Mouse (Mus musculus): ENCODE data around the gene Ankle2. TPM values are rescaled to one million over a fixed set of nuclear protein-coding genes. Genes with fewer than 3 reads are reported as not detected.
A peak's percentile ranks its signal among the peaks of the same experiment; 100 is the strongest.

Gene Ankle2
- polyA plus RNA-seq, 1 experiment from 2014 or later, result 46.1 TPM

DNA sequence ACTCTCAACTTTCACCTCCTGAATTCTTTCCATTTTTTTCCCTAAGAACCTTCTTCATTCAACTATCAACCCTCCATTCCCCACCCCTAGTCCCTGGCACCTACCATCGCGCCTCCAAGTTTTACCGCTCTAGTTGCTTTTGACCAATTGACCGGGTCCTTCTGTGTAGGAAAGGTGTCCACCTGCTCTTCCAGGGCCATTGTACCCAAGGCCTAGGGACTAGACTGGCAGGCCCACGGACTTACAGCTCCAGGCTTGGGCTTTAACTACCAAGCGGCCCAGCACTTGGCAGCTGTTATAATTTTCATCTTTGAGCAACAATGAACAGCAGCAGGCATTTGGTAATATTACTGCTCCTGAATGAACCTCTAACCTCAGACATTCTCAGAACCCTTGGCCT, 39.4 kb downstream of the Ankle2 start:
- ATAC-seq (replicated peaks; ENCODE audit: insufficient number of reproducible peaks, low FRiP score, low TSS enrichment, low read depth) (no peak), DNase-seq (ENCODE audit: low spot score) (no peak)
- no peak overlapping the region for H3K4me3 ChIP-seq (ENCODE audit: low read depth, low read length)
- no peak overlapping the region for H3K4me2 ChIP-seq (ENCODE audit: low read depth, low read length)
- H3K4me1 ChIP-seq (ENCODE audit: control insufficient read depth, insufficient read depth, low read length), result no peaks in the 10 kb centered on the region
- H3K9me3 ChIP-seq (replicated peaks; ENCODE audit: control insufficient read depth, low read length), result no peaks in the 10 kb centered on the region
- WGBS, result 92% methylated on average over 6 of the region's 6 CpGs
- H3K27me3 ChIP-seq (ENCODE audit: control insufficient read depth, insufficient read depth, low read length), result no peaks in the 10 kb centered on the region
- no peak overlapping the region for H3K9ac ChIP-seq (replicated peaks; ENCODE audit: low read length)
- no peak overlapping the region for H3K27ac ChIP-seq (replicated peaks; ENCODE audit: low read depth, low read length)
- H3K36me3 ChIP-seq (replicated peaks; ENCODE audit: control insufficient read depth, insufficient read depth, low read depth, low read length), result peaks cover 3% of the 10 kb centered on the region

DNA sequence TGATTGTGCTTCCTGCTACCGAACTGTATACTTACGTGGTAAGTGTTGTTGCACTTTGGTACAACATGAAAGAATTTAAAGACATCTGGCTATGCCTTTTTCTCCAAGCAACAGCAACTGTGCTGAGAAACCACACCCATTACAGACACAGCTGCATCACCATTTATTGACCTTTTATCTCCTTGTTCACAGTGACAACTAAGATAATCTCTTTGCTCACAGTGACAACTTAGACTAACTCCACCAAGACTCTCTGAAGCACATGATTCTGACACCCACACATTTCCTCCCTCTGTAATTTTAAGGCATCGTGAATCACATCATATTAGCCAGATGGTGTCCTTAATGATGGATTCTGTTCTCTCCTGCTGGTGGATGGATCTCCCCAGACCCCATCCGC, 43.3 kb downstream of the Ankle2 start:
- no peaks in the 10 kb centered on the region for H3K9me3 ChIP-seq (replicated peaks; ENCODE audit: control insufficient read depth, low read length)
- H3K27ac ChIP-seq (replicated peaks; ENCODE audit: low read depth, low read length), result no peak overlapping the region
- no peak for ATAC-seq (replicated peaks; ENCODE audit: insufficient number of reproducible peaks, low FRiP score, low TSS enrichment, low read depth)
- WGBS, result 82% methylated on average over 4 of the region's 4 CpGs
- no peak overlapping the region for H3K4me2 ChIP-seq (ENCODE audit: low read depth, low read length)
- no peak overlapping the region for H3K4me3 ChIP-seq (ENCODE audit: low read depth, low read length)
- H3K36me3 ChIP-seq (replicated peaks; ENCODE audit: control insufficient read depth, insufficient read depth, low read depth, low read length), result no peaks in the 10 kb centered on the region
- H3K9ac ChIP-seq (replicated peaks; ENCODE audit: low read length), result no peak overlapping the region
- no peaks in the 10 kb centered on the region for H3K27me3 ChIP-seq (ENCODE audit: control insufficient read depth, insufficient read depth, low read length)
- H3K4me1 ChIP-seq (ENCODE audit: control insufficient read depth, insufficient read depth, low read length), result no peaks in the 10 kb centered on the region
- no peak for DNase-seq (ENCODE audit: low spot score)

DNA sequence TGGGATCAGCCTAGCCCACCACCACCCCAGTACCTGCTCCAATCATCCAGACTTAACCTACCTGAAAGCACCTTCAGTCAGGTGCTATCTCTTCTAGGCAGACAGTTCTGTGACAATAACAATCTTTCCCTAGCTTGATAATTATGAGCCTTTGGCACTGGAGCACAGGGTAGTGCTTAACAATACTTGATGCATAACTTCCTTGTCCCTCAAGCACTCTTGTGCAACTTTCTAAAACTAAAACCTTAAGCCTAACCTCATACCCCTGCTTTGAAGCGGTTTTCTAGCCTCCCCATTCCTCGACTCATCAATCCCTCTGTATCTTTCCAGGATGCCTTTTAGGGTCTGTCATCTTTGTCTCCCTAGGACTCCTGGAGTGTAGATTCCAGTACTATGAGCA, 44.0 kb downstream of the Ankle2 start:
- Histone ChIP-seq H3K9ac (replicated peaks; ENCODE audit: low read length) (no peak overlapping the region), H3K4me3 (ENCODE audit: low read depth, low read length) (no peak overlapping the region), H3K36me3 (replicated peaks; ENCODE audit: control insufficient read depth, insufficient read depth, low read depth, low read length) (no peaks in the 10 kb centered on the region), H3K4me1 (ENCODE audit: control insufficient read depth, insufficient read depth, low read length) (no peaks in the 10 kb centered on the region), H3K27ac (replicated peaks; ENCODE audit: low read depth, low read length) (no peak overlapping the region), H3K4me2 (ENCODE audit: low read depth, low read length) (no peak overlapping the region), H3K27me3 (ENCODE audit: control insufficient read depth, insufficient read depth, low read length) (no peaks in the 10 kb centered on the region), H3K9me3 (replicated peaks; ENCODE audit: control insufficient read depth, low read length) (no peaks in the 10 kb centered on the region)
- DNase-seq (ENCODE audit: low spot score), result no peak
- WGBS, result 58% methylated on average over 2 of the region's 2 CpGs
- no peak for ATAC-seq (replicated peaks; ENCODE audit: insufficient number of reproducible peaks, low FRiP score, low TSS enrichment, low read depth)

DNA sequence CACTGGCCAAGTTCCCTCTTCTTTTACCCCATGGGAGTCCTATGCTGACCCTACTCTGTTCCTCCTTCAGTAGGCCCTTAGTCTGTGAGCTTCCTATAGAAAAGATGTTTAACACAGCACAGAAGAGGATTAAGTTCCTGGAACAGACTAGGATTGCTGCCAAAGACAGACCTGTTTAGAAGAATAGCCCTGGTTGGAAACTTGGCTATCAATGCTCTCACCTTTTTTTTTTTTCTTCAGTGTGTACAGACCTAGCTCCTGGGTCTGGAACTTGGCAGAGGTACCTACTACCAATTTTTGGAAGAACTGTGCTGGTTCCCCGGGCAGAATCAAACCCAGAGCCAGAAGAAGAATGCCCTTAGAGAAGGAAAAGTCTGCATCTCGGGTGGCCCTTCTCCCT, 45.6 kb downstream of the Ankle2 start:
- no peak overlapping the region for H3K4me2 ChIP-seq (ENCODE audit: low read depth, low read length)

DNA sequence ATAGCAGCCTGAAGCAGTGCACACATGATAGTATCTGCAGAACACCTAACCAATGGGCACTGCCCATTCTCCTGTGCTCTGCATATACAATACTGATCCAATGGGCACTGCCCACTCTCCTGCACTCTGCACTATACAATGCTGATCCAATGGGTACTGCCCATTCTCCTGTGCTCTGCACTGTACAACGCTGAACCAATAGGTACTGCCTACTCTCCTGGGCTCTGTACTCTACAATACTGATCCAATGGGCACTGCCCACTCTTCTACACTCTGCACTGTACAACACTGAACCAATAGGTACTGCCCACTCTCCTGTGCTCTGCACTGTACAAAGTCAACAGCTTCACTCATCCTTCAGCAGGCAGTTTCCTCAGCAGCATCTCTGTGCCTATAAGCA, 46.1 kb downstream of the Ankle2 start:
- 100% methylated on average over 1 of the region's 1 CpGs for WGBS
- Histone ChIP-seq H3K4me3 (ENCODE audit: low read depth, low read length) (no peak overlapping the region), H3K27ac (replicated peaks; ENCODE audit: low read depth, low read length) (no peak overlapping the region), H3K9me3 (replicated peaks; ENCODE audit: control insufficient read depth, low read length) (no peaks in the 10 kb centered on the region), H3K27me3 (ENCODE audit: control insufficient read depth, insufficient read depth, low read length) (no peaks in the 10 kb centered on the region), H3K9ac (replicated peaks; ENCODE audit: low read length) (no peak overlapping the region), H3K4me2 (ENCODE audit: low read depth, low read length) (no peak overlapping the region), H3K36me3 (replicated peaks; ENCODE audit: control insufficient read depth, insufficient read depth, low read depth, low read length) (no peaks in the 10 kb centered on the region), H3K4me1 (ENCODE audit: control insufficient read depth, insufficient read depth, low read length) (no peaks in the 10 kb centered on the region)
- ATAC-seq (replicated peaks; ENCODE audit: insufficient number of reproducible peaks, low FRiP score, low TSS enrichment, low read depth), result peak; percentile 56
- DNase-seq (ENCODE audit: low spot score), result no peak

More for the DNA sequence above, 45.6 kb downstream of the Ankle2 start:
- Histone ChIP-seq H3K4me3 (ENCODE audit: low read depth, low read length) (no peak overlapping the region), H3K4me1 (ENCODE audit: control insufficient read depth, insufficient read depth, low read length) (no peaks in the 10 kb centered on the region), H3K9me3 (replicated peaks; ENCODE audit: control insufficient read depth, low read length) (no peaks in the 10 kb centered on the region), H3K27ac (replicated peaks; ENCODE audit: low read depth, low read length) (no peak overlapping the region), H3K9ac (replicated peaks; ENCODE audit: low read length) (no peak overlapping the region), H3K36me3 (replicated peaks; ENCODE audit: control insufficient read depth, insufficient read depth, low read depth, low read length) (no peaks in the 10 kb centered on the region), H3K27me3 (ENCODE audit: control insufficient read depth, insufficient read depth, low read length) (no peaks in the 10 kb centered on the region)
- ATAC-seq (replicated peaks; ENCODE audit: insufficient number of reproducible peaks, low FRiP score, low TSS enrichment, low read depth) (no peak), DNase-seq (ENCODE audit: low spot score) (no peak)
- WGBS, result 74% methylated on average over 2 of the region's 2 CpGs

DNA sequence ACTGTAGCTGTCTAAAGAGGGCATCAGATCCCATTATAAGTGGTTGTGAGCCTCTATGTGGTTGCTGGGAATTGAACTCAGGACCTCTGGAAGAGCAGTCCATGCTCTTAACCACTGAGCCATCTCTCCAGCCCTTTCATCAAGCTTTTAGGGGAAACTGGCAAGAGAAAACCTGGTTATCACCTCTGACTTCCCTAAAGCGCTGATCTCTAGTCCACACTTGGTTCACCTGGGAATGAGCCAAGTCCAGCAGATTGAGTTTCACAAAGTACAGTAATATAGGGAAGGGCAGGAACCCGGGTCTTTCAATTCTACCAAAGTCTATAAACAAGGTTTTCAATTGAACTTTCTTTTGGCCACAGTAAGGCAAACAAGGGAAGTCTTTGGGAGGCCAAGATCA, 51.2 kb downstream of the Ankle2 start:
- H3K36me3 ChIP-seq (replicated peaks; ENCODE audit: control insufficient read depth, insufficient read depth, low read depth, low read length), result no peaks in the 10 kb centered on the region
- peaks cover 8% of the 10 kb centered on the region; the same call in 1 of the 2 replicates for H3K27me3 ChIP-seq (ENCODE audit: control insufficient read depth, insufficient read depth, low read length)
- no peaks in the 10 kb centered on the region for H3K4me1 ChIP-seq (ENCODE audit: control insufficient read depth, insufficient read depth, low read length)
- H3K4me2 ChIP-seq (ENCODE audit: low read depth, low read length), result no peak overlapping the region
- no peak overlapping the region for H3K27ac ChIP-seq (replicated peaks; ENCODE audit: low read depth, low read length)
- H3K4me3 ChIP-seq (ENCODE audit: low read depth, low read length), result no peak overlapping the region
- no peak overlapping the region for H3K9ac ChIP-seq (replicated peaks; ENCODE audit: low read length)
- 83% methylated on average over 2 of the region's 2 CpGs for WGBS
- no peak for DNase-seq (ENCODE audit: low spot score)
- no peaks in the 10 kb centered on the region for H3K9me3 ChIP-seq (replicated peaks; ENCODE audit: control insufficient read depth, low read length)
- ATAC-seq (replicated peaks; ENCODE audit: insufficient number of reproducible peaks, low FRiP score, low TSS enrichment, low read depth), result no peak

DNA sequence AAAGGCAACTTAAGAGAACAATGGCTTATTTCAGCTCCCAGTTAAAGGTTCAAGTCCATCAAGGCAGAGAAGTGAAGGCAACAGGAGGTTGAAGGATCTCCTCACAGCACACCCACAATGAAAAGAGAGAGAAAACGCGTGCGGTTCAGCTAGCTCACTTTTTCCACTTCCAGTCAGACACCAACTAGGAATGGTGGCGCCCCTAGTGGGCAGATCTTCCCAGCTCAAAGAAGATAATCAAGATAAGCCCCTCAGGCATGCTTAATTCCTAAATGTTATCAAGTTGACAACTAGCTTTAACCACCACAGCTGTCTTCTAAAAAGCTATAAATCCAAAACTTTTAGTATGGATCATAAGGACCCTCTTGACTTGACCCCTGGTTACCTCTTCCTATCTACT, 53.7 kb downstream of the Ankle2 start:
- H3K27ac ChIP-seq (replicated peaks; ENCODE audit: low read depth, low read length), result no peak overlapping the region
- ATAC-seq (replicated peaks; ENCODE audit: insufficient number of reproducible peaks, low FRiP score, low TSS enrichment, low read depth) (no peak), DNase-seq (ENCODE audit: low spot score) (peak; percentile 65)
- H3K27me3 ChIP-seq (ENCODE audit: control insufficient read depth, insufficient read depth, low read length), result peaks cover 8% of the 10 kb centered on the region; the same call in 1 of the 2 replicates
- no peaks in the 10 kb centered on the region for H3K36me3 ChIP-seq (replicated peaks; ENCODE audit: control insufficient read depth, insufficient read depth, low read depth, low read length)
- H3K9ac ChIP-seq (replicated peaks; ENCODE audit: low read length), result no peak overlapping the region
- no peaks in the 10 kb centered on the region for H3K4me1 ChIP-seq (ENCODE audit: control insufficient read depth, insufficient read depth, low read length)
- no peak overlapping the region for H3K4me3 ChIP-seq (ENCODE audit: low read depth, low read length)
- WGBS, result 9% methylated on average over 4 of the region's 4 CpGs
- H3K9me3 ChIP-seq (replicated peaks; ENCODE audit: control insufficient read depth, low read length), result no peaks in the 10 kb centered on the region
- H3K4me2 ChIP-seq (ENCODE audit: low read depth, low read length), result no peak overlapping the region; the same call in 1 of the 2 replicates

DNA sequence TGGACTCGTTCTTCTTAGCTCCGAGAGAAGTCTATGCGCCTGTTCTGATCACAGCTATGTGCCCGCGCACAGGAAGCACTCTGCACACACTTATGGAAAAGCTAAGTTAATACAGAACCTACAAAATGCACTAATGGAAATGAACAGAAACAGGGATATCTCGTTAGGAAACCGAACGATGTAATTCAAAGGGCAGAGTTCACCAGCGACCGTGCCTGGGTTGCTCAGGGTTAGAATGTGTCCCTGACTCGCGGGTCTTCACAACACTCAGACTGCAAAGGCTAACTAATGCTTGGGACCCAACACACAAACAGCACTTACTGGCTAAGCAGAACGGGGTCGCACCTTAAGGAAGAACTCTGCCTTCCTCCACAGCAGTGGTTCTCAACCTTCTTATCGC, 54.4 kb downstream of the Ankle2 start:
- H3K4me1 ChIP-seq (ENCODE audit: control insufficient read depth, insufficient read depth, low read length), result no peaks in the 10 kb centered on the region
- H3K27ac ChIP-seq (replicated peaks; ENCODE audit: low read depth, low read length), result no peak overlapping the region
- peaks cover 8% of the 10 kb centered on the region; the same call in 1 of the 2 replicates for H3K27me3 ChIP-seq (ENCODE audit: control insufficient read depth, insufficient read depth, low read length)
- H3K4me2 ChIP-seq (ENCODE audit: low read depth, low read length), result peak overlapping the region; percentile 90
- no peak for ATAC-seq (replicated peaks; ENCODE audit: insufficient number of reproducible peaks, low FRiP score, low TSS enrichment, low read depth)
- H3K9me3 ChIP-seq (replicated peaks; ENCODE audit: control insufficient read depth, low read length), result no peaks in the 10 kb centered on the region
- WGBS, result 9% methylated on average over 15 of the region's 15 CpGs
- peak overlapping the region; percentile 66 for H3K4me3 ChIP-seq (ENCODE audit: low read depth, low read length)
- no peaks in the 10 kb centered on the region for H3K36me3 ChIP-seq (replicated peaks; ENCODE audit: control insufficient read depth, insufficient read depth, low read depth, low read length)
- H3K9ac ChIP-seq (replicated peaks; ENCODE audit: low read length), result peak overlapping the region; percentile 18; the same call in 1 of the 2 replicates
- peak; percentile 5 for DNase-seq (ENCODE audit: low spot score)
